Mouse (Mus musculus): Measurements from ENCODE around the gene Ankk1. TPM values are rescaled to one million over a fixed set of nuclear protein-coding genes. Genes with fewer than 3 reads are reported as not detected.

Ankk1 gene
- polyA plus RNA-seq, 1 experiment from 2014 or later, result not detected

GRCm38 (mm10) chr9:49427478-49427877 lies 657 bp upstream of the Ankk1 start:
- H3K4me1 ChIP-seq (ENCODE audit: control insufficient read depth, insufficient read depth, low read length), result no peaks in the 10 kb centered on the region
- ATAC-seq (replicated peaks; ENCODE audit: insufficient number of reproducible peaks, low FRiP score, low TSS enrichment, low read depth) (no peak), DNase-seq (ENCODE audit: low spot score) (no peak)
- no peaks in the 10 kb centered on the region for H3K9me3 ChIP-seq (replicated peaks; ENCODE audit: control insufficient read depth, low read length)
- no peaks in the 10 kb centered on the region for H3K27me3 ChIP-seq (ENCODE audit: control insufficient read depth, insufficient read depth, low read length)
- no peaks in the 10 kb centered on the region for H3K36me3 ChIP-seq (replicated peaks; ENCODE audit: control insufficient read depth, insufficient read depth, low read depth, low read length)
- WGBS, result 73% methylated on average over 5 of the region's 5 CpGs
- no peak overlapping the region for H3K9ac ChIP-seq (replicated peaks; ENCODE audit: low read length)
- H3K4me3 ChIP-seq (ENCODE audit: low read depth, low read length), result no peak overlapping the region
- no peak overlapping the region for H3K4me2 ChIP-seq (ENCODE audit: low read depth, low read length)
- no peak overlapping the region for H3K27ac ChIP-seq (replicated peaks; ENCODE audit: low read depth, low read length)

- no peaks in the 10 kb centered on the region for H3K9me3 ChIP-seq (replicated peaks; ENCODE audit: control insufficient read depth, low read length)
- no peak overlapping the region for H3K4me3 ChIP-seq (ENCODE audit: low read depth, low read length)
- no peak for DNase-seq (ENCODE audit: low spot score)
- 65% methylated on average over 1 of the region's 1 CpGs for WGBS
- no peak for ATAC-seq (replicated peaks; ENCODE audit: insufficient number of reproducible peaks, low FRiP score, low TSS enrichment, low read depth)
- H3K9ac ChIP-seq (replicated peaks; ENCODE audit: low read length), result no peak overlapping the region
- no peaks in the 10 kb centered on the region for H3K4me1 ChIP-seq (ENCODE audit: control insufficient read depth, insufficient read depth, low read length)
- H3K36me3 ChIP-seq (replicated peaks; ENCODE audit: control insufficient read depth, insufficient read depth, low read depth, low read length), result no peaks in the 10 kb centered on the region
- no peak overlapping the region for H3K4me2 ChIP-seq (ENCODE audit: low read depth, low read length)
- no peak overlapping the region for H3K27ac ChIP-seq (replicated peaks; ENCODE audit: low read depth, low read length)
- H3K27me3 ChIP-seq (ENCODE audit: control insufficient read depth, insufficient read depth, low read length), result no peaks in the 10 kb centered on the region
These were observed 1.2 kb downstream of the Ankk1 start for GRCm38 (mm10) chr9:49425585-49425984.

GRCm38 (mm10) chr9:49423866-49424265 lies 3.0 kb downstream of the Ankk1 start:
- H3K27ac ChIP-seq (replicated peaks; ENCODE audit: low read depth, low read length), result no peak overlapping the region
- H3K36me3 ChIP-seq (replicated peaks; ENCODE audit: control insufficient read depth, insufficient read depth, low read depth, low read length), result no peaks in the 10 kb centered on the region
- H3K4me2 ChIP-seq (ENCODE audit: low read depth, low read length), result no peak overlapping the region
- H3K4me3 ChIP-seq (ENCODE audit: low read depth, low read length), result no peak overlapping the region
- no peaks in the 10 kb centered on the region for H3K4me1 ChIP-seq (ENCODE audit: control insufficient read depth, insufficient read depth, low read length)
- ATAC-seq (replicated peaks; ENCODE audit: insufficient number of reproducible peaks, low FRiP score, low TSS enrichment, low read depth) (no peak), DNase-seq (ENCODE audit: low spot score) (no peak)
- H3K9ac ChIP-seq (replicated peaks; ENCODE audit: low read length), result no peak overlapping the region
- no peaks in the 10 kb centered on the region for H3K9me3 ChIP-seq (replicated peaks; ENCODE audit: control insufficient read depth, low read length)
- WGBS, result 94% methylated on average over 5 of the region's 5 CpGs
- no peaks in the 10 kb centered on the region for H3K27me3 ChIP-seq (ENCODE audit: control insufficient read depth, insufficient read depth, low read length)

- DNase-seq (ENCODE audit: low spot score) (no peak), ATAC-seq (replicated peaks; ENCODE audit: insufficient number of reproducible peaks, low FRiP score, low TSS enrichment, low read depth) (no peak)
- Histone ChIP-seq H3K27ac (replicated peaks; ENCODE audit: low read depth, low read length) (no peak overlapping the region), H3K36me3 (replicated peaks; ENCODE audit: control insufficient read depth, insufficient read depth, low read depth, low read length) (no peaks in the 10 kb centered on the region), H3K4me1 (ENCODE audit: control insufficient read depth, insufficient read depth, low read length) (no peaks in the 10 kb centered on the region), H3K4me3 (ENCODE audit: low read depth, low read length) (no peak overlapping the region), H3K4me2 (ENCODE audit: low read depth, low read length) (no peak overlapping the region), H3K27me3 (ENCODE audit: control insufficient read depth, insufficient read depth, low read length) (no peaks in the 10 kb centered on the region), H3K9ac (replicated peaks; ENCODE audit: low read length) (no peak overlapping the region), H3K9me3 (replicated peaks; ENCODE audit: control insufficient read depth, low read length) (no peaks in the 10 kb centered on the region)
- WGBS, result 76% methylated on average over 5 of the region's 5 CpGs
These were observed 16.2 kb downstream of the Ankk1 start for GRCm38 (mm10) chr9:49410621-49411020.

- Histone ChIP-seq H3K36me3 (replicated peaks; ENCODE audit: control insufficient read depth, insufficient read depth, low read depth, low read length) (no peaks in the 10 kb centered on the region), H3K4me1 (ENCODE audit: control insufficient read depth, insufficient read depth, low read length) (no peaks in the 10 kb centered on the region), H3K9ac (replicated peaks; ENCODE audit: low read length) (no peak overlapping the region), H3K27ac (replicated peaks; ENCODE audit: low read depth, low read length) (no peak overlapping the region), H3K4me2 (ENCODE audit: low read depth, low read length) (no peak overlapping the region), H3K4me3 (ENCODE audit: low read depth, low read length) (no peak overlapping the region), H3K27me3 (ENCODE audit: control insufficient read depth, insufficient read depth, low read length) (no peaks in the 10 kb centered on the region), H3K9me3 (replicated peaks; ENCODE audit: control insufficient read depth, low read length) (no peaks in the 10 kb centered on the region)
- WGBS, result 91% methylated on average over 5 of the region's 5 CpGs
- ATAC-seq (replicated peaks; ENCODE audit: insufficient number of reproducible peaks, low FRiP score, low TSS enrichment, low read depth) (no peak), DNase-seq (ENCODE audit: low spot score) (no peak)
These were observed 19.8 kb downstream of the Ankk1 start for GRCm38 (mm10) chr9:49407028-49407427.

GRCm38 (mm10) chr9:49403711-49404110 lies 23.1 kb downstream of the Ankk1 start:
- Histone ChIP-seq H3K27me3 (ENCODE audit: control insufficient read depth, insufficient read depth, low read length) (no peaks in the 10 kb centered on the region), H3K4me1 (ENCODE audit: control insufficient read depth, insufficient read depth, low read length) (no peaks in the 10 kb centered on the region), H3K9me3 (replicated peaks; ENCODE audit: control insufficient read depth, low read length) (no peaks in the 10 kb centered on the region), H3K9ac (replicated peaks; ENCODE audit: low read length) (no peak overlapping the region), H3K27ac (replicated peaks; ENCODE audit: low read depth, low read length) (no peak overlapping the region), H3K36me3 (replicated peaks; ENCODE audit: control insufficient read depth, insufficient read depth, low read depth, low read length) (no peaks in the 10 kb centered on the region), H3K4me3 (ENCODE audit: low read depth, low read length) (no peak overlapping the region), H3K4me2 (ENCODE audit: low read depth, low read length) (no peak overlapping the region)
- ATAC-seq (replicated peaks; ENCODE audit: insufficient number of reproducible peaks, low FRiP score, low TSS enrichment, low read depth), result no peak
- DNase-seq (ENCODE audit: low spot score), result peak; percentile 26
- 69% methylated on average over 2 of the region's 2 CpGs for WGBS

GRCm38 (mm10) chr9:49396006-49396405 lies 30.8 kb downstream of the Ankk1 start:
- Histone ChIP-seq H3K4me3 (ENCODE audit: low read depth, low read length) (no peak overlapping the region), H3K36me3 (replicated peaks; ENCODE audit: control insufficient read depth, insufficient read depth, low read depth, low read length) (no peaks in the 10 kb centered on the region), H3K27ac (replicated peaks; ENCODE audit: low read depth, low read length) (no peak overlapping the region), H3K4me2 (ENCODE audit: low read depth, low read length) (no peak overlapping the region), H3K9me3 (replicated peaks; ENCODE audit: control insufficient read depth, low read length) (no peaks in the 10 kb centered on the region), H3K4me1 (ENCODE audit: control insufficient read depth, insufficient read depth, low read length) (no peaks in the 10 kb centered on the region), H3K9ac (replicated peaks; ENCODE audit: low read length) (no peak overlapping the region), H3K27me3 (ENCODE audit: control insufficient read depth, insufficient read depth, low read length) (no peaks in the 10 kb centered on the region)
- DNase-seq (ENCODE audit: low spot score) (no peak), ATAC-seq (replicated peaks; ENCODE audit: insufficient number of reproducible peaks, low FRiP score, low TSS enrichment, low read depth) (no peak)

- Histone ChIP-seq H3K27me3 (ENCODE audit: control insufficient read depth, insufficient read depth, low read length) (no peaks in the 10 kb centered on the region), H3K9ac (replicated peaks; ENCODE audit: low read length) (no peak overlapping the region), H3K36me3 (replicated peaks; ENCODE audit: control insufficient read depth, insufficient read depth, low read depth, low read length) (no peaks in the 10 kb centered on the region), H3K4me1 (ENCODE audit: control insufficient read depth, insufficient read depth, low read length) (no peaks in the 10 kb centered on the region), H3K9me3 (replicated peaks; ENCODE audit: control insufficient read depth, low read length) (no peaks in the 10 kb centered on the region), H3K4me2 (ENCODE audit: low read depth, low read length) (no peak overlapping the region), H3K4me3 (ENCODE audit: low read depth, low read length) (no peak overlapping the region), H3K27ac (replicated peaks; ENCODE audit: low read depth, low read length) (no peak overlapping the region)
- ATAC-seq (replicated peaks; ENCODE audit: insufficient number of reproducible peaks, low FRiP score, low TSS enrichment, low read depth), result no peak
- 69% methylated on average over 2 of the region's 2 CpGs for WGBS
- DNase-seq (ENCODE audit: low spot score), result no peak
These were observed 34.6 kb downstream of the Ankk1 start for GRCm38 (mm10) chr9:49392242-49392641.

Measured in embryonic facial prominence, embryonic 11.5 days (tissue).